Mouse (Mus musculus) limb, embryonic 11.5 days (tissue): ENCODE results near the gene Nxn. TPM values are rescaled to one million over a fixed set of nuclear protein-coding genes. Genes with fewer than 3 reads are reported as not detected.

Experiments
- ATAC-seq: fragments of 200-750 bp; cut with Nextera tagmentation; 2 replicates; pipeline ENCODE4 v1.8.0; 2017; ENCODE audit warnings: low read depth; ENCODE audit not compliant: insufficient number of reproducible peaks, low FRiP score, low TSS enrichment
- DNase-seq: peaks from one replicate; pipeline ENCODE4 v3.0.0-alpha.2; 2015; ENCODE audit warnings: low spot score
- H3K27ac ChIP-seq: fragments of 300-500 bp; sonication (generic); replicated peaks from 2 replicates; pipeline ENCODE4 v1.5.1; 2014; ENCODE audit warnings: low read depth, mild to moderate bottlenecking, low read length
- H3K27me3 ChIP-seq: fragments of 300-500 bp; sonication (generic); 2 replicates; pipeline ENCODE4 v1.6.1; 2014; ENCODE audit warnings: mild to moderate bottlenecking, low read length, mixed read lengths; ENCODE audit not compliant: control insufficient read depth, insufficient read depth
- H3K36me3 ChIP-seq: fragments of 300-500 bp; sonication (generic); 2 replicates; pipeline ENCODE4 v1.6.1; 2014; ENCODE audit warnings: mild to moderate bottlenecking, low read length, moderate library complexity, mixed read lengths; ENCODE audit not compliant: control insufficient read depth, insufficient read depth
- H3K4me1 ChIP-seq: fragments of 300-500 bp; sonication (generic); 2 replicates; pipeline ENCODE4 v1.6.1; 2014; ENCODE audit warnings: low read length, mixed read lengths; ENCODE audit not compliant: control insufficient read depth, insufficient read depth
- H3K4me2 ChIP-seq: fragments of 300-500 bp; sonication (generic); 2 replicates; pipeline ENCODE4 v1.6.1; 2014; ENCODE audit warnings: low read depth, mild to moderate bottlenecking, moderate library complexity; ENCODE audit not compliant: severe bottlenecking
- H3K4me3 ChIP-seq: fragments of 300-500 bp; sonication (generic); 2 replicates; pipeline ENCODE4 v1.5.1; 2014; ENCODE audit warnings: low read depth, low read length
- H3K9ac ChIP-seq: fragments of 300-500 bp; sonication (generic); 2 replicates; pipeline ENCODE4 v1.6.1; 2014; ENCODE audit warnings: mild to moderate bottlenecking, low read length
- H3K9me3 ChIP-seq: fragments of 300-500 bp; sonication (generic); 2 replicates; pipeline ENCODE4 v1.6.1; 2016; ENCODE audit warnings: low read length; ENCODE audit not compliant: control insufficient read depth
- WGBS: fragments of 180-500 bp; shearing (Covaris S2); extraction: QIAGEN DNeasy Blood & Tissue Kit; methylation state at CpG from one replicate; pipeline ENCODE4 v1.1.7; 2014; 5-methylcytosine and 5-hydroxymethylcytosine counted together
- polyA plus RNA-seq: library from polyadenylated mRNA; unstranded; fragments of >200 nt; fragmentation: Nextera tagmentation; extraction: Ambion mirVana; gene quantifications from 2 replicates; pipeline ENCODE4 v1.2.1, GENCODE M21; 2014

The Nxn gene
- polyA plus RNA-seq, 1 experiment from 2014 or later: 45.7 TPM

- Histone ChIP-seq H3K4me1 (peaks cover 23% of the 10 kb centered on the region), H3K27me3 (no peaks in the 10 kb centered on the region), H3K9me3 (no peaks in the 10 kb centered on the region), H3K4me2 (no peak overlapping the region), H3K27ac (no peak overlapping the region), H3K36me3 (no peaks in the 10 kb centered on the region; the same call in 1 of the 2 replicates), H3K9ac (no peak overlapping the region), H3K4me3 (no peak overlapping the region)
- DNase-seq (no peak), ATAC-seq (no peak)
- 93% methylated on average over 15 of the region's 15 CpGs for WGBS
Observed at GRCm38 (mm10) chr11:76366720-76367119, 32.2 kb downstream of the Nxn start.

- Histone ChIP-seq H3K9ac (no peak overlapping the region), H3K4me3 (no peak overlapping the region), H3K4me2 (no peak overlapping the region), H3K9me3 (no peaks in the 10 kb centered on the region), H3K27ac (no peak overlapping the region), H3K36me3 (no peaks in the 10 kb centered on the region; the same call in 1 of the 2 replicates), H3K27me3 (no peaks in the 10 kb centered on the region), H3K4me1 (peaks cover 30% of the 10 kb centered on the region)
- 53% methylated on average over 5 of the region's 5 CpGs for WGBS
- DNase-seq: no peak
- ATAC-seq: no peak
Observed at GRCm38 (mm10) chr11:76364038-76364437, 34.9 kb downstream of the Nxn start.

- Histone ChIP-seq H3K4me2 (no peak overlapping the region), H3K36me3 (no peaks in the 10 kb centered on the region; the same call in 1 of the 2 replicates), H3K27ac (no peak overlapping the region), H3K9me3 (no peaks in the 10 kb centered on the region), H3K27me3 (no peaks in the 10 kb centered on the region), H3K4me3 (no peak overlapping the region), H3K4me1 (peaks cover 30% of the 10 kb centered on the region), H3K9ac (no peak overlapping the region)
- WGBS: 18% methylated on average over 9 of the region's 9 CpGs
- DNase-seq: no peak
- no peak for ATAC-seq
Observed at GRCm38 (mm10) chr11:76363636-76364035, 35.3 kb downstream of the Nxn start.

GRCm38 (mm10) chr11:76363178-76363577 lies 35.8 kb downstream of the Nxn start:
- H3K27me3 ChIP-seq: no peaks in the 10 kb centered on the region
- H3K9ac ChIP-seq: no peak overlapping the region
- no peaks in the 10 kb centered on the region; the same call in 1 of the 2 replicates for H3K36me3 ChIP-seq
- DNase-seq: no peak
- no peak for ATAC-seq
- 8% methylated on average over 6 of the region's 6 CpGs for WGBS
- no peak overlapping the region for H3K27ac ChIP-seq
- no peak overlapping the region for H3K4me2 ChIP-seq
- H3K4me1 ChIP-seq: peaks cover 32% of the 10 kb centered on the region
- H3K9me3 ChIP-seq: no peaks in the 10 kb centered on the region
- H3K4me3 ChIP-seq: no peak overlapping the region

GRCm38 (mm10) chr11:76361422-76361821 lies 37.5 kb downstream of the Nxn start:
- WGBS: 38% methylated on average over 4 of the region's 4 CpGs
- peaks cover 36% of the 10 kb centered on the region for H3K4me1 ChIP-seq

GRCm38 (mm10) chr11:76360255-76360654 lies 38.7 kb downstream of the Nxn start:
- WGBS: 71% methylated on average over 6 of the region's 6 CpGs
- H3K27ac ChIP-seq: no peak overlapping the region
- H3K4me1 ChIP-seq: peaks cover 40% of the 10 kb centered on the region
- no peaks in the 10 kb centered on the region for H3K27me3 ChIP-seq
- H3K9me3 ChIP-seq: no peaks in the 10 kb centered on the region
- no peak overlapping the region for H3K9ac ChIP-seq
- no peak overlapping the region for H3K4me2 ChIP-seq
- ATAC-seq (no peak), DNase-seq (no peak)
- no peak overlapping the region for H3K4me3 ChIP-seq
- no peaks in the 10 kb centered on the region for H3K36me3 ChIP-seq

More at GRCm38 (mm10) chr11:76361422-76361821, 37.5 kb downstream of the Nxn start:
- H3K4me3 ChIP-seq: no peak overlapping the region
- no peak for ATAC-seq
- no peak overlapping the region for H3K9ac ChIP-seq
- no peak for DNase-seq
- H3K9me3 ChIP-seq: no peaks in the 10 kb centered on the region
- no peak overlapping the region for H3K4me2 ChIP-seq
- no peaks in the 10 kb centered on the region; the same call in 1 of the 2 replicates for H3K36me3 ChIP-seq
- H3K27me3 ChIP-seq: no peaks in the 10 kb centered on the region
- H3K27ac ChIP-seq: no peak overlapping the region

GRCm38 (mm10) chr11:76358628-76359320 lies 40.2 kb downstream of the Nxn start:
- Histone ChIP-seq H3K9ac (no peak overlapping the region), H3K4me2 (no peak overlapping the region), H3K36me3 (no peaks in the 10 kb centered on the region), H3K4me3 (no peak overlapping the region), H3K4me1 (peaks cover 34% of the 10 kb centered on the region), H3K27ac (no peak overlapping the region), H3K9me3 (no peaks in the 10 kb centered on the region), H3K27me3 (no peaks in the 10 kb centered on the region)
- 0 out of 2 replicates have a peak, but pooled peaks have one; percentile 32 for ATAC-seq
- DNase-seq: no peak
- 44% methylated on average over 14 of the region's 14 CpGs for WGBS

- Histone ChIP-seq H3K36me3 (no peaks in the 10 kb centered on the region), H3K4me3 (no peak overlapping the region), H3K27me3 (no peaks in the 10 kb centered on the region), H3K4me1 (peaks cover 37% of the 10 kb centered on the region), H3K9ac (no peak overlapping the region), H3K9me3 (no peaks in the 10 kb centered on the region), H3K27ac (no peak overlapping the region), H3K4me2 (no peak overlapping the region)
- no peak for ATAC-seq
- no peak for DNase-seq
- WGBS: 89% methylated on average over 12 of the region's 12 CpGs
Observed at GRCm38 (mm10) chr11:76357464-76357863, 41.5 kb downstream of the Nxn start.

GRCm38 (mm10) chr11:76356091-76356490 lies 42.8 kb downstream of the Nxn start:
- DNase-seq (no peak), ATAC-seq (no peak)
- Histone ChIP-seq H3K4me2 (no peak overlapping the region), H3K36me3 (no peaks in the 10 kb centered on the region), H3K4me1 (peaks cover 45% of the 10 kb centered on the region), H3K9me3 (no peaks in the 10 kb centered on the region), H3K9ac (no peak overlapping the region), H3K4me3 (no peak overlapping the region), H3K27me3 (no peaks in the 10 kb centered on the region), H3K27ac (no peak overlapping the region)
- whole genome bisulfite sequencing: 92% methylated on average over 11 of the region's 11 CpGs
